Mouse (Mus musculus) liver, embryonic 14.5 days (tissue): ENCODE data around the gene Ccdc146. TPM values are rescaled to one million over a fixed set of nuclear protein-coding genes. Genes with fewer than 3 reads are reported as not detected.
"Not testable (repeated sequence)": the region's sequence is repeated elsewhere in the genome, so short reads cannot be mapped to it uniquely, and the experiment has no call there.

Experiments used
- ATAC-seq: fragments of 200-750 bp; cut with Nextera tagmentation; 2 replicates; pipeline ENCODE4 v1.8.0; 2017; ENCODE audit warnings: moderate number of reproducible peaks, mild to moderate bottlenecking, moderate library complexity; ENCODE audit not compliant: insufficient read depth
- DNase-seq, 3 experiments: peaks; one replicate each; pipeline ENCODE4 v3.0.0-alpha.2; 2012 to 2013; ENCODE audit warnings: low read depth in 3 of 3, low spot score in 3 of 3
- H3K27ac ChIP-seq: fragments of 300-500 bp; sonication (generic); 2 replicates; pipeline ENCODE4 v1.5.1; 2014; ENCODE audit warnings: moderate library complexity, mild to moderate bottlenecking, control low read depth, inconsistent platforms
- H3K27me3 ChIP-seq: fragments of 300-500 bp; sonication (generic); 2 replicates; pipeline ENCODE4 v1.6.1; 2014; ENCODE audit warnings: mild to moderate bottlenecking, low read length, moderate library complexity; ENCODE audit not compliant: control insufficient read depth, insufficient read depth
- H3K36me3 ChIP-seq: fragments of 300-500 bp; sonication (generic); replicated peaks from 2 replicates; pipeline ENCODE4 v1.6.1; 2014; ENCODE audit warnings: low read depth; ENCODE audit not compliant: control insufficient read depth, insufficient read depth
- H3K4me1 ChIP-seq, 2 experiments: fragments of 200-500 bp in 1 of 2; fragments of 300-500 bp in 1 of 2; sonication (generic) in 1 of 2; replicated peaks; 2 replicates each; pipeline ENCODE4 v1.6.1; 2012 to 2014; ENCODE audit warnings: antibody characterized with exemption in 1 of 2, inconsistent platforms in 1 of 2, low read length in 1 of 2; ENCODE audit not compliant: control insufficient read depth in 2 of 2, insufficient read depth in 2 of 2
- H3K4me2 ChIP-seq: fragments of 300-500 bp; sonication (generic); 2 replicates; pipeline ENCODE4 v1.6.1; 2014; ENCODE audit warnings: low read depth, mild to moderate bottlenecking, control low read depth, moderate library complexity
- H3K4me3 ChIP-seq, 2 experiments: fragments of 200-500 bp in 1 of 2; fragments of 300-500 bp in 1 of 2; sonication (generic) in 1 of 2; 2 replicates each; pipeline ENCODE4 v1.5.1; 2012 to 2014; ENCODE audit warnings: low read depth in 2 of 2, low read length in 2 of 2, mild to moderate bottlenecking in 2 of 2, control low read depth in 1 of 2, inconsistent platforms in 1 of 2, moderate library complexity in 1 of 2; ENCODE audit not compliant: insufficient read depth in 1 of 2
- H3K9ac ChIP-seq: fragments of 300-500 bp; sonication (generic); replicated peaks from 2 replicates; pipeline ENCODE4 v1.6.1; 2014; ENCODE audit warnings: mild to moderate bottlenecking, control low read depth, moderate library complexity
- H3K9me3 ChIP-seq: fragments of 300-500 bp; sonication (generic); 2 replicates; pipeline ENCODE4 v1.6.1; 2016; ENCODE audit warnings: low read length, mixed read lengths; ENCODE audit not compliant: control insufficient read depth
- CTCF ChIP-seq: IDR thresholded peaks from 2 replicates; pipeline ENCODE4 v1.5.1; 2016; ENCODE audit warnings: antibody characterized with exemption, low read depth, control low read depth
- EP300 ChIP-seq: IDR thresholded peaks from 2 replicates; pipeline ENCODE4 v1.6.1; 2016; ENCODE audit warnings: antibody characterized with exemption, low read depth
- WGBS: fragments of 180-500 bp; shearing (Covaris S2); extraction: QIAGEN DNeasy Blood & Tissue Kit; methylation state at CpG from one replicate; pipeline ENCODE4 v1.1.7; 2014; ENCODE audit not compliant: insufficient replicate concordance; 5-methylcytosine and 5-hydroxymethylcytosine counted together
- polyA plus RNA-seq, 2 experiments: library from polyadenylated mRNA; depleted of rRNA in 1 of 2; stranded (reverse) in 1 of 2; unstranded in 1 of 2; fragments of >200 nt; fragmentation: Nextera tagmentation in 1 of 2; extraction: Ambion mirVana in 1 of 2; gene quantifications; 2 replicates each; pipeline versions ENCODE4 v1.2.1 to v1.2.3; 2012 to 2014

Gene Ccdc146
- polyA plus RNA-seq, 2 experiments: 0.04 TPM; not detected in 1

GRCm38 (mm10) chr5:21295683-21296082, 128.8 kb downstream of the Ccdc146 start:
- H3K9me3 ChIP-seq: no peaks in the 10 kb centered on the region
- TF ChIP-seq CTCF (no peak), EP300 (no peak)
- no peaks in the 10 kb centered on the region for H3K36me3 ChIP-seq
- WGBS: 50% methylated on average over 8 of the region's 8 CpGs
- no peak overlapping the region for H3K4me3 ChIP-seq
- DNase-seq (no peak), ATAC-seq (no peak)
- H3K4me1 ChIP-seq: no peaks in the 10 kb centered on the region
- H3K4me2 ChIP-seq: no peak overlapping the region
- H3K27ac ChIP-seq: no peak overlapping the region
- H3K9ac ChIP-seq: no peak overlapping the region
- no peaks in the 10 kb centered on the region for H3K27me3 ChIP-seq

- DNase-seq (no peak), ATAC-seq (no peak)
- Histone ChIP-seq H3K4me1 (no peaks in the 10 kb centered on the region; a peak in 1 of 4 replicates), H3K4me2 (no peak overlapping the region), H3K27ac (no peak overlapping the region), H3K36me3 (no peaks in the 10 kb centered on the region), H3K4me3 (no peak overlapping the region), H3K27me3 (no peaks in the 10 kb centered on the region), H3K9me3 (no peaks in the 10 kb centered on the region), H3K9ac (no peak overlapping the region)
- TF ChIP-seq EP300: no peak
- TF ChIP-seq CTCF: no peak
- 68% methylated on average over 8 of the region's 8 CpGs for WGBS
Measured at GRCm38 (mm10) chr5:21290594-21290993, 133.9 kb downstream of the Ccdc146 start.

DNA sequence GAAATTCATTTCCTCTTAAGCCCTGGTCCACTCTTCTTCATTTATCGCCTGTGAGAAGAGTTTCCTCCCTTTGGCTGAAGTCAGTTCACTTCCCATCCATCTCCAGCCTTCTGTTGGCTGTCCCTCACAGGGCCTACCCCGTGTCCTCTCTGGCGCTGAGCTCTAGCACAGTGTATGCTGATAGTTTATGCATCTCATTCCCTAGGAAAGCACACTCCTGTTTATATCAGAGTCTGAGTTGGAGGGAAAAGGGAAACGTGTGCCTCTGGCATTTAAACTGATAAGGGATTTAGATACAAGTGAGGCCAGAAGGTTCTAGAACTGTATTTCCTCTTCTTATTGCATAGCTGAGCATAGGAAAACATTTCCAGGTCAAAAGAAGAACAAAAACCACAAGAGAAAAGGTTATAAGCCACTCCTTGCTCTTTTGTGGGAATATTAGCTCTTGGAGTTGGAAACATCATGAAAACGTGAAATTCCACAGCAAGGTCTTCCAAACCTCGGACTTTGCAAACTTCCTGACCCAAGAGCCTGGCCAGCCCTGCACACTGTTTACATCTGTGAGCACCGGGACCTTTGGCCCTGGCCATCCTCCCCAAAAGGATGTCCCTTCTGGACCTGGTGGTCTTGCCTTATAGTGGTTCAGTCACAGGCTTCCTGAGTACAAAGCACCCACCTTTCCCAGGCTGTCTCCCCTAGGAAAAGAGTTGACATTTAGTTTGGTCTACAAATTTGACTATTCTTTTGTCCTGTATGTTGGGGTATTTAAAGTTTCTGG, 135.6 kb downstream of the Ccdc146 start:
- Histone ChIP-seq H3K4me2 (no peak overlapping the region), H3K4me3 (no peak overlapping the region), H3K27me3 (no peaks in the 10 kb centered on the region), H3K9me3 (no peaks in the 10 kb centered on the region), H3K27ac (no peak overlapping the region), H3K9ac (no peak overlapping the region), H3K4me1 (no peaks in the 10 kb centered on the region; a peak in 1 of 4 replicates), H3K36me3 (no peaks in the 10 kb centered on the region)
- TF ChIP-seq EP300 (no peak), CTCF (no peak)
- ATAC-seq (no peak), DNase-seq (no peak)
- WGBS: 41% methylated on average over 7 of the region's 7 CpGs

- TF ChIP-seq EP300 (no peak), CTCF (no peak)
- no peaks in the 10 kb centered on the region for H3K9me3 ChIP-seq
- DNase-seq: no peak
- H3K36me3 ChIP-seq: no peaks in the 10 kb centered on the region
- H3K4me2 ChIP-seq: no peak overlapping the region
- 75% methylated on average over 12 of the region's 12 CpGs for WGBS
- no peaks in the 10 kb centered on the region; a peak in 1 of 4 replicates for H3K4me1 ChIP-seq
- no peaks in the 10 kb centered on the region for H3K27me3 ChIP-seq
- H3K27ac ChIP-seq: no peak overlapping the region
- no peak overlapping the region for H3K9ac ChIP-seq
- no peak overlapping the region for H3K4me3 ChIP-seq
- no peak for ATAC-seq
Measured at GRCm38 (mm10) chr5:21283356-21284062, 141.0 kb downstream of the Ccdc146 start.

DNA sequence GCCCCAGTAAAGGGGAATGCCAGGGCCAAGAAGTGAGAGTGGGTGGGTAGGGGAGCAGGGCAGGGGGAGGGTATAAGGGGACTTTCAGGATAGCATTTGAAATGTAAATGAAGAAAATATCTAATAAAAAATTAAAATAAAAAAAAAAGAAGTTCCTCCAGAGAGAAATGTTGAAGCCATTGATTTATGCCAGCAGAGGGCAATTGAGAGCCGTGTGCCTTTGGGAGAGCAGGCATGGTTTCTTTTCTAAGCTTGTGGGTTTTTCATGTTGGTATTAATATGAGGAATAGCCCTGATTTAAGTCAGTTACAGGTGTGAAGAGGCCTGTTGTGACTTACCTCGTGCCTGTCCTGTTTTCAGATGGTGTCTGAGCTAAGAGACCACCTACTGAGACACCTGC, 146.8 kb downstream of the Ccdc146 start:
- DNase-seq, H3K36me3 ChIP-seq, H3K4me1 ChIP-seq, ATAC-seq, H3K27me3 ChIP-seq, H3K27ac ChIP-seq, H3K4me2 ChIP-seq, H3K4me3 ChIP-seq, H3K9ac ChIP-seq, H3K9me3 ChIP-seq: not testable (repeated sequence)
- WGBS: 31% methylated on average over 2 of the region's 2 CpGs
